Mouse (Mus musculus) heart, postnatal 0 days (tissue): ENCODE measurements around the gene 2700081O15Rik. TPM values are rescaled to one million over a fixed set of nuclear protein-coding genes. Genes with fewer than 3 reads are reported as not detected.
A peak's percentile ranks its signal among the peaks of the same experiment; 100 is the strongest.

Experiments used
- ATAC-seq: fragments of 200-750 bp; cut with Nextera tagmentation; 2 replicates; pipeline ENCODE4 v1.8.0; 2017; ENCODE audit warnings: low read depth, moderate number of reproducible peaks, moderate library complexity; ENCODE audit not compliant: insufficient read depth
- DNase-seq: peaks from one replicate; pipeline ENCODE4 v3.0.0-alpha.2; 2016; ENCODE audit warnings: low spot score
- H3K27ac ChIP-seq: fragments of 300-500 bp; sonication (generic); 2 replicates; pipeline ENCODE4 v1.5.1; 2014; ENCODE audit warnings: low read depth, mild to moderate bottlenecking
- H3K27me3 ChIP-seq: fragments of 300-500 bp; sonication (generic); 2 replicates; pipeline ENCODE4 v1.6.1; 2014; ENCODE audit warnings: low read length, mixed read lengths; ENCODE audit not compliant: control insufficient read depth, insufficient read depth
- H3K36me3 ChIP-seq: fragments of 300-500 bp; sonication (generic); replicated peaks from 2 replicates; pipeline ENCODE4 v1.6.1; 2014; ENCODE audit warnings: low read length, mixed read lengths; ENCODE audit not compliant: control insufficient read depth, insufficient read depth
- H3K4me1 ChIP-seq: fragments of 300-500 bp; sonication (generic); 2 replicates; pipeline ENCODE4 v1.6.1; 2014; ENCODE audit warnings: antibody characterized with exemption; ENCODE audit not compliant: control insufficient read depth, insufficient read depth
- H3K4me2 ChIP-seq: fragments of 300-500 bp; sonication (generic); 2 replicates; pipeline ENCODE4 v1.6.1; 2014; ENCODE audit warnings: low read depth, mild to moderate bottlenecking, low read length, moderate library complexity
- H3K4me3 ChIP-seq: fragments of 300-500 bp; sonication (generic); 2 replicates; pipeline ENCODE4 v1.5.1; 2014; ENCODE audit warnings: low read depth, low read length
- H3K9ac ChIP-seq: fragments of 300-500 bp; sonication (generic); replicated peaks from 2 replicates; pipeline ENCODE4 v1.6.1; 2014; ENCODE audit warnings: low read depth, low read length, mixed read lengths
- H3K9me3 ChIP-seq: fragments of 300-500 bp; sonication (generic); replicated peaks from 2 replicates; pipeline ENCODE4 v1.6.1; 2016; ENCODE audit warnings: low read length; ENCODE audit not compliant: control insufficient read depth
- CTCF ChIP-seq: IDR thresholded peaks from 2 replicates; pipeline ENCODE4 v1.5.1; 2016; ENCODE audit warnings: antibody characterized with exemption, control low read depth, low read depth
- EP300 ChIP-seq: IDR thresholded peaks from 2 replicates; pipeline ENCODE4 v1.6.1; 2016; ENCODE audit warnings: antibody characterized with exemption, low read depth
- WGBS: fragments of 180-500 bp; shearing (Covaris S2); extraction: QIAGEN DNeasy Blood & Tissue Kit; methylation state at CpG from one replicate; pipeline ENCODE4 v1.1.7; 2014; 5-methylcytosine and 5-hydroxymethylcytosine counted together
- microRNA-seq: library from miRNA; unstranded; fragments of <30 nt; microRNA quantifications from one replicate; pipeline ENCODE4, GENCODE M21; 2016
- polyA plus RNA-seq: library from polyadenylated mRNA; unstranded; fragments of >200 nt; fragmentation: Nextera tagmentation; extraction: Ambion mirVana; gene quantifications from 2 replicates; pipeline ENCODE4 v1.2.1, GENCODE M21; 2015
- total RNA-seq: library from RNA; depleted of rRNA; stranded (reverse); fragments of >200 nt; gene quantifications from 2 replicates; pipeline ENCODE4 v1.2.3, GENCODE M21; 2014; ENCODE audit warnings: low replicate concordance; rRNA removed

The 2700081O15Rik gene
- total and polyA plus RNA-seq, 2 experiments from 2014 or later, result 2.3 to 44.0 TPM

DNA sequence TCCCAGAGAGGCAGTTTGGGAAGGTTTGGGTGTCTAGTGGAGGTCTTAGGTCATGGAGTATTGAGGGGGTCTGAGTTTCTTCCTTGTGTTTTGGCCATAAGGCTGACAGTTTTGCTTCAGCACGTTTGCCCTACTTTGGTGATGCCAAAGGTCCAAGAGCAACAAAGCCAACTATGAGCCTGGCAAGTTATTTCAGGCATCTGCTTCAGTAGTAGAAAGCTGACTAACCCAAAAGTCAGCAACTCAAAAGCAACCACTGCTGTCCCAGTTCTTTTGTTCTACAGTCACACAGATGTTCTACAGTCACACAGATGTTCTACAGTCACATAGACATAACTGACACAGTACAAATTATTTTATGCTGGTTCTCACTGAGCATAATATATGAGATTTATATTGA, 28.2 kb downstream of the 2700081O15Rik start:
- Histone ChIP-seq H3K27ac (no peak overlapping the region), H3K9me3 (no peaks in the 10 kb centered on the region), H3K4me3 (no peak overlapping the region), H3K9ac (no peak overlapping the region), H3K4me1 (no peaks in the 10 kb centered on the region), H3K36me3 (peaks cover 4% of the 10 kb centered on the region; the same call in 1 of the 2 replicates), H3K27me3 (no peaks in the 10 kb centered on the region), H3K4me2 (no peak overlapping the region)
- TF ChIP-seq CTCF (no peak), EP300 (no peak)
- ATAC-seq (no peak), DNase-seq (no peak)
- WGBS, result 69% methylated on average over 1 of the region's 1 CpGs

DNA sequence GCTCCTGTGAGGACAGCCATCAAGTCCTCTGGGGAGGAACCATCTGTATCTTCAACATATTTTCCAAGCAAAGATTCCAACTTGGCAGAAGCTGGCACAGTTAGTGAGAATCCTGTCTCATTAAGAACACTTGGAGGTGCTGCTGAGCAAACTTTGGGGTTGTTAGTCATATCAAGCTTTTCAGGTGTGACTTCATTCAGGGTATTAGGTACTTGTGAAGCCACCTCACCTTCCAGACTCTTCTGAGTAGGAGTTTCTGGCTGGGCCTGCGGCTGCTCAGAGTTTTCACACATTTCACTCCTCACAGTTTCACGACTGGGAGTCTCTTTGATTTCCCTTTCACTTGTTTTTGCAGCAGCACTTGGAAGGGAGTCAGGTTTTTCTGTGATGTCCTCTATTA, 39.4 kb downstream of the 2700081O15Rik start:
- Histone ChIP-seq H3K27ac (no peak overlapping the region), H3K36me3 (peaks cover 22% of the 10 kb centered on the region), H3K9ac (no peak overlapping the region), H3K4me2 (no peak overlapping the region), H3K4me1 (no peaks in the 10 kb centered on the region), H3K9me3 (no peaks in the 10 kb centered on the region), H3K4me3 (no peak overlapping the region), H3K27me3 (no peaks in the 10 kb centered on the region)
- TF ChIP-seq CTCF (0 out of 2 replicates have a peak, but pooled peaks have one; percentile 11), EP300 (no peak)
- no peak for ATAC-seq
- 55% methylated on average over 2 of the region's 2 CpGs for WGBS
- no peak for DNase-seq

DNA sequence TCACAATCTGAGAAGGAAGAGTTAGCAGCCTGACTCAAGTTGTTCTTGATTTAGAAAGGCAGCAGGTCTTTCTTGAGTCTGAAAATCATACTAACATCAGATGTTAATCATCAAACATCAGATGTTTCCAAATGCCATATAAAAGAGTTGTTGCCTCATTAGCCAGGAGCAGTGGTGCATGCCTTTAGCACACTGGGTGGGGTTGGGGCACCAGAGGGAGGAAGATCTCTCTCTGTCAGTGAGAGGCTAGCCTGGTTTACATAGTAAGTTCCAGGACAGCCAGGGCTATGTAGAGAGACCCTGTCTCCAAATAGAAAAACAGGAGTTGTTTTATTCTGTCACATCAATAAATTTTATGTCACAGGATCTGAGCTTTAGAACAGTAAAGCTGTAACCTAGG, 41.5 kb downstream of the 2700081O15Rik start:
- H3K27me3 ChIP-seq, result no peaks in the 10 kb centered on the region
- DNase-seq (no peak), ATAC-seq (no peak)
- H3K4me3 ChIP-seq, result no peak overlapping the region
- peaks cover 26% of the 10 kb centered on the region for H3K36me3 ChIP-seq
- H3K9me3 ChIP-seq, result no peaks in the 10 kb centered on the region
- H3K4me2 ChIP-seq, result no peak overlapping the region
- TF ChIP-seq CTCF, result no peak
- no peak for TF ChIP-seq EP300
- no peaks in the 10 kb centered on the region for H3K4me1 ChIP-seq
- no peak overlapping the region for H3K27ac ChIP-seq
- H3K9ac ChIP-seq, result no peak overlapping the region

DNA sequence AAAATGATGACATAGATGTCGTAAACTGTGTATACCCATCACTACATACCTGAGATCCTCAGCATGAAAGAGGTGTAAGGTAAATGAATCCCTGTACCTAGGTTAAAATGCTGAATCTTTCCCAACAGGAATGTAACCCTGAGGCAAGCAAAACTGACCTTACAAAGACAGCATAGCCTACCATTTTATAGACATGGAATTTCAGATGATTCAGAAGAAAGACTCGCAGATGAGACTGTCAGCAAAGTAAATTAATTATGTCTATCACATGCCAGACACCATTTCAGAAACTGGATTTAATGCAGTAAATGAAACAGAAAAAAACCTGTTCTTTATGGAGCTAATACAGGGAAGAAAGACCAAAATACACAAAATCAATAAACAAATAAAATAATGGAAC, 41.9 kb downstream of the 2700081O15Rik start:
- DNase-seq (no peak), ATAC-seq (no peak)
- H3K9me3 ChIP-seq, result no peaks in the 10 kb centered on the region
- H3K27me3 ChIP-seq, result no peaks in the 10 kb centered on the region
- WGBS, result 93% methylated on average over 2 of the region's 2 CpGs
- no peaks in the 10 kb centered on the region for H3K4me1 ChIP-seq
- no peak for TF ChIP-seq CTCF
- no peak for TF ChIP-seq EP300
- H3K9ac ChIP-seq, result no peak overlapping the region
- no peak overlapping the region for H3K4me3 ChIP-seq
- no peak overlapping the region for H3K4me2 ChIP-seq
- no peak overlapping the region for H3K27ac ChIP-seq
- H3K36me3 ChIP-seq, result peaks cover 26% of the 10 kb centered on the region

DNA sequence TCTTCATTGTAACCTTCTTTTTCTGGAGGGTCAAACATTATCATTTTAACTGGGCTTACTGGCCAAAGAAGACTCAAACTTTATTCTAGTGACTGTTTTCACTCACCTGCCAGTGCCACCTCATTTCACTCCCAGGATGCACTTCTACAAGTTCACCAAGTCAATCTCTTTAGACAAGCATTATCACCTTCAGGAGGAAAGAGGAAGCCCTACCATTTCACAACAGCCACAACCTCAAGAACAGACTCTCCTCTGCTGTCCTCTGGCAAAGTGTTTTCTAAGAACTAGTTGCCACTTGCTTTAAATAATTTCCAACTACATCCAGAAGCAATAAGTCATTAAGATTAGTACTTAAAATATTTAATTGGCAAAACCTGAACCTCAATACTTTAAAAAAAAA, 50.5 kb downstream of the 2700081O15Rik start:
- Histone ChIP-seq H3K4me1 (peaks cover 16% of the 10 kb centered on the region; the same call in 1 of the 2 replicates), H3K4me3 (no peak overlapping the region), H3K27ac (no peak overlapping the region), H3K4me2 (no peak overlapping the region), H3K9ac (no peak overlapping the region), H3K9me3 (no peaks in the 10 kb centered on the region), H3K36me3 (peaks cover 22% of the 10 kb centered on the region), H3K27me3 (no peaks in the 10 kb centered on the region)
- ATAC-seq, result no peak
- TF ChIP-seq EP300, result no peak
- TF ChIP-seq CTCF, result no peak
- DNase-seq, result no peak

DNA sequence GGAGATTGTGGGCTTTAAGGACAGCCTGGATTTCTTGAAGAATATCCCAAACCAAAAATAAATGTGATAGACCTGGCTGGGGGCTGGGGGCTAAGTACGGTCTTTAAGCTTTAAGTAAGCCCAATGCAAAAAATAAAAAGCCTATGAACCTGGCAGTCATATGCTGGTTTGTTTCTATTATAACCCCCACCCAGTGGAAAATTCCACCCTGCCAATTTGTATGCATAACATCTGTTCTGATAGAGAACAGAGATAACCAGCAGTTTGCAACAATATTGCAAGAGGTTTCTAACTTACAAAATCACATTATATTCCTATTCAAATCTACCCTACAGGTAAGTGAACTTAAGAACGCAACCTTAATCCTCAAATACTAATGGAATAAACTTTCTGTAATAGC, 53.2 kb downstream of the 2700081O15Rik start:
- Histone ChIP-seq H3K9me3 (no peaks in the 10 kb centered on the region), H3K36me3 (peaks cover 29% of the 10 kb centered on the region), H3K9ac (no peak overlapping the region), H3K4me2 (no peak overlapping the region), H3K27me3 (no peaks in the 10 kb centered on the region), H3K27ac (no peak overlapping the region), H3K4me1 (peaks cover 16% of the 10 kb centered on the region; the same call in 1 of the 2 replicates), H3K4me3 (no peak overlapping the region)
- TF ChIP-seq EP300 (no peak), CTCF (no peak)
- WGBS, result 85% methylated on average over 2 of the region's 2 CpGs
- DNase-seq, result no peak
- ATAC-seq, result no peak

Small RNAs within 50 kb of the gene (microRNA-seq; reads per million reads assigned to microRNA genes)
- gene Mir6991, result 0.71 reads per million

Other genes with a start within 250 kb of the 2700081O15Rik start
- 127 and 139 TPM in 2 replicates for gene Otub1, start 211.3 kb upstream of the 2700081O15Rik start, total RNA-seq
- 117 and 132 TPM in 2 replicates for gene Otub1, start 211.3 kb upstream of the 2700081O15Rik start, polyA plus RNA-seq
- 1,841 and 2,074 TPM in 2 replicates for gene Cox8a, start 200.0 kb upstream of the 2700081O15Rik start, total RNA-seq
- gene Cox8a, start 200.0 kb upstream of the 2700081O15Rik start, polyA plus RNA-seq, result 3,012 and 3,042 TPM in 2 replicates
- gene Naa40, start 176.4 kb upstream of the 2700081O15Rik start, total RNA-seq, result 30.2 and 44.0 TPM in 2 replicates
- 27.8 and 30.4 TPM in 2 replicates for gene Naa40, start 176.4 kb upstream of the 2700081O15Rik start, polyA plus RNA-seq
- gene Rcor2, start 150.3 kb upstream of the 2700081O15Rik start, total RNA-seq, result 18.5 and 40.0 TPM in 2 replicates
- 8.5 and 9.7 TPM in 2 replicates for gene Rcor2, start 150.3 kb upstream of the 2700081O15Rik start, polyA plus RNA-seq
- gene Mark2, start 75.8 kb upstream of the 2700081O15Rik start, total RNA-seq, result 33.6 and 35.2 TPM in 2 replicates
- gene Mark2, start 75.8 kb upstream of the 2700081O15Rik start, polyA plus RNA-seq, result 17.8 and 19.3 TPM in 2 replicates
- 22.0 and 38.7 TPM in 2 replicates for gene Spindoc, start 34.6 kb upstream of the 2700081O15Rik start, total RNA-seq
- 11.7 and 13.7 TPM in 2 replicates for gene Spindoc, start 34.6 kb upstream of the 2700081O15Rik start, polyA plus RNA-seq
- gene Rtn3, start 65.7 kb downstream of the 2700081O15Rik start, total RNA-seq, result 67.7 and 70.4 TPM in 2 replicates
- gene Rtn3, start 65.7 kb downstream of the 2700081O15Rik start, polyA plus RNA-seq, result 99.7 and 105 TPM in 2 replicates
- 15.2 and 17.1 TPM in 2 replicates for gene Atl3, start 76.4 kb downstream of the 2700081O15Rik start, total RNA-seq
- 5.4 and 6.3 TPM in 2 replicates for gene Atl3, start 76.4 kb downstream of the 2700081O15Rik start, polyA plus RNA-seq
- 41.6 and 45.6 TPM in 2 replicates for gene Pla2g16, start 139.8 kb downstream of the 2700081O15Rik start, total RNA-seq
- 69.2 and 74.1 TPM in 2 replicates for gene Pla2g16, start 139.8 kb downstream of the 2700081O15Rik start, polyA plus RNA-seq
- not detected in 2 replicates for gene Lgals12, start 189.6 kb downstream of the 2700081O15Rik start, total RNA-seq
- 0.04 and 0.05 TPM in 2 replicates for gene Lgals12, start 189.6 kb downstream of the 2700081O15Rik start, polyA plus RNA-seq
- gene Hrasls5, start 194.9 kb downstream of the 2700081O15Rik start, total RNA-seq, result not detected in 2 replicates
- gene Hrasls5, start 194.9 kb downstream of the 2700081O15Rik start, polyA plus RNA-seq, result not detected in 2 replicates